Mouse (Mus musculus): ENCODE measurements around the gene D10Wsu102e. TPM values are rescaled to one million over a fixed set of nuclear protein-coding genes. Genes with fewer than 3 reads are reported as not detected.

Gene D10Wsu102e
- polyA plus RNA-seq, 1 experiment from 2014 or later, result 0.49 TPM

GRCm38 (mm10) chr10:83326648-83327285 lies 33.3 kb upstream of the D10Wsu102e start:
- no peak overlapping the region for H3K4me2 ChIP-seq (ENCODE audit: low read depth, low read length)
- H3K4me3 ChIP-seq (ENCODE audit: low read length), result no peak overlapping the region
- H3K9me3 ChIP-seq (ENCODE audit: control insufficient read depth, low read length), result no peaks in the 10 kb centered on the region
- H3K36me3 ChIP-seq (ENCODE audit: control insufficient read depth, insufficient read depth, low read length), result no peaks in the 10 kb centered on the region
- H3K27ac ChIP-seq (ENCODE audit: low read length), result no peak overlapping the region
- no peaks in the 10 kb centered on the region for H3K27me3 ChIP-seq (replicated peaks; ENCODE audit: control insufficient read depth, insufficient read depth, low read length)
- WGBS, result 92% methylated on average over 14 of the region's 14 CpGs
- H3K9ac ChIP-seq (ENCODE audit: low read depth, low read length), result no peak overlapping the region
- no peak for ATAC-seq
- H3K4me1 ChIP-seq (ENCODE audit: control insufficient read depth, insufficient read depth, low read length), result no peaks in the 10 kb centered on the region

DNA sequence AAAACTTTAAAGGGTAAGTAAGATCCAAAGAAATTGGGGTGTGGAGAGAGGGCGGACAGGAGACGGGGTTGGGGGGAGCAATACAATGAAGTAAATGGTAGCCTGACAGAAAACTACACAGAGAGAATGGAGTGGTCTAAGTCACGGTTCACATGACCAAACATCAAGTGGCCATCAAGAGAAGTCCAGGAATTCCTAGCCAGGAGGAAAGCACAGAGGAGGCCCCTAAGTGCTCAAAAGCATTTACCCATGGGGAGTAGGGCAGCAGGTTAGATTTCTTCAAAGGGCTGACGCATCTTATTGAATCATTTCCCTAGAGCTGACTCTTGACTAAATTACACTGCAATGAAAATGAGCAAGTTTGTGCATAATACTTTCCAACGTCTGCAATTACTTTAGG lies 31.2 kb upstream of the D10Wsu102e start:
- ATAC-seq, result no peak
- H3K4me2 ChIP-seq (ENCODE audit: low read depth, low read length), result no peak overlapping the region
- H3K27ac ChIP-seq (ENCODE audit: low read length), result no peak overlapping the region
- no peaks in the 10 kb centered on the region for H3K27me3 ChIP-seq (replicated peaks; ENCODE audit: control insufficient read depth, insufficient read depth, low read length)
- no peaks in the 10 kb centered on the region for H3K9me3 ChIP-seq (ENCODE audit: control insufficient read depth, low read length)
- 89% methylated on average over 5 of the region's 5 CpGs for WGBS
- H3K36me3 ChIP-seq (ENCODE audit: control insufficient read depth, insufficient read depth, low read length), result no peaks in the 10 kb centered on the region
- no peak overlapping the region for H3K9ac ChIP-seq (ENCODE audit: low read depth, low read length)
- no peaks in the 10 kb centered on the region for H3K4me1 ChIP-seq (ENCODE audit: control insufficient read depth, insufficient read depth, low read length)
- no peak overlapping the region for H3K4me3 ChIP-seq (ENCODE audit: low read length)

GRCm38 (mm10) chr10:83330336-83330735 lies 29.7 kb upstream of the D10Wsu102e start:
- Histone ChIP-seq H3K4me3 (ENCODE audit: low read length) (no peak overlapping the region), H3K4me2 (ENCODE audit: low read depth, low read length) (no peak overlapping the region), H3K9ac (ENCODE audit: low read depth, low read length) (no peak overlapping the region), H3K4me1 (ENCODE audit: control insufficient read depth, insufficient read depth, low read length) (no peaks in the 10 kb centered on the region), H3K36me3 (ENCODE audit: control insufficient read depth, insufficient read depth, low read length) (no peaks in the 10 kb centered on the region), H3K9me3 (ENCODE audit: control insufficient read depth, low read length) (no peaks in the 10 kb centered on the region), H3K27me3 (replicated peaks; ENCODE audit: control insufficient read depth, insufficient read depth, low read length) (peaks cover 9% of the 10 kb centered on the region), H3K27ac (ENCODE audit: low read length) (no peak overlapping the region)
- no peak for ATAC-seq
- WGBS, result 73% methylated on average over 6 of the region's 6 CpGs

DNA sequence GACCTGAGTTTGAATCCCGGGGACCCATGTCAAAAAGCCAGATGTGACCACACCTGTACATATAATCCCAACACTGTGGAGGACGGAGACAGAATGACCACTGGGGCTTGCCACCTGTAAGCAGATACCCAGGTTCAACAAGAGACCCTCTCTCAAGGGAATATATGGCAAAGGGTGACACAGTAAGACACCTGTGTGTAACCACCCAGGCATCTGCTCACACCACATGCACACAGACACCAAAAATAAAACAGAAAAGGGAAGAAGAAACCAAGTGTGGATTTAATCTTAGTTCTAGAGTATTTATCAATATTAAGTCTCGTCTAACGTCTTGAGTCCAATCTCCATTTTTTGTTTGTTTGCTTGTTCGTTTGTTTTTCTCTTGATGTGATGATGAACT lies 28.2 kb upstream of the D10Wsu102e start:
- Histone ChIP-seq H3K9ac (ENCODE audit: low read depth, low read length) (no peak overlapping the region), H3K36me3 (ENCODE audit: control insufficient read depth, insufficient read depth, low read length) (no peaks in the 10 kb centered on the region), H3K4me2 (ENCODE audit: low read depth, low read length) (no peak overlapping the region), H3K4me1 (ENCODE audit: control insufficient read depth, insufficient read depth, low read length) (0 out of 2 replicates have a peak, but pooled peaks cover under 1% of the 10 kb centered on the region), H3K27me3 (replicated peaks; ENCODE audit: control insufficient read depth, insufficient read depth, low read length) (peaks cover 9% of the 10 kb centered on the region), H3K4me3 (ENCODE audit: low read length) (no peak overlapping the region), H3K27ac (ENCODE audit: low read length) (no peak overlapping the region), H3K9me3 (ENCODE audit: control insufficient read depth, low read length) (no peaks in the 10 kb centered on the region)
- WGBS, result 89% methylated on average over 5 of the region's 5 CpGs
- ATAC-seq, result no peak

DNA sequence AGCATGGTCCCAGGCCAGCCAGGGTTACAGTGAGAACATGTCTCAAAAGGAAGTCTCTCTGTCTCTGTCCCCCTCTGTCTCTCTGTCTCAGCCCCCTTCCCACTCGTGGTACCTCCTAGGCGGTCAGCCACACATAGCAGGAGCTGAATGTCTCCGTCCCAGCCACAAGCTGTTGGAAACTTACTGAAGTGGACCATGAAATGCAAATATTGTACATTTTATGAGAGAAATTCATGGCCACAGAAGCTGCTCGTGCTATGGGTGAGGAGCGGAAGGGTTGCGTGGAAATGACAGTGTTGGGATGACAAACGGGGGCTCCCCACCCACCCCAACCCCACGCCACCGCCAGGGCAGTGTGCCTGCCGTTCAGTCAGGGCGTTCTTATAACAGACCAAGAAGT lies 27.4 kb upstream of the D10Wsu102e start:
- H3K27me3 ChIP-seq (replicated peaks; ENCODE audit: control insufficient read depth, insufficient read depth, low read length), result peaks cover 17% of the 10 kb centered on the region
- H3K9me3 ChIP-seq (ENCODE audit: control insufficient read depth, low read length), result no peaks in the 10 kb centered on the region
- H3K27ac ChIP-seq (ENCODE audit: low read length), result no peak overlapping the region
- 75% methylated on average over 11 of the region's 11 CpGs for WGBS
- peaks cover 4% of the 10 kb centered on the region for H3K4me1 ChIP-seq (ENCODE audit: control insufficient read depth, insufficient read depth, low read length)
- H3K36me3 ChIP-seq (ENCODE audit: control insufficient read depth, insufficient read depth, low read length), result no peaks in the 10 kb centered on the region
- H3K4me2 ChIP-seq (ENCODE audit: low read depth, low read length), result no peak overlapping the region
- no peak overlapping the region for H3K4me3 ChIP-seq (ENCODE audit: low read length)
- ATAC-seq, result no peak
- H3K9ac ChIP-seq (ENCODE audit: low read depth, low read length), result no peak overlapping the region

DNA sequence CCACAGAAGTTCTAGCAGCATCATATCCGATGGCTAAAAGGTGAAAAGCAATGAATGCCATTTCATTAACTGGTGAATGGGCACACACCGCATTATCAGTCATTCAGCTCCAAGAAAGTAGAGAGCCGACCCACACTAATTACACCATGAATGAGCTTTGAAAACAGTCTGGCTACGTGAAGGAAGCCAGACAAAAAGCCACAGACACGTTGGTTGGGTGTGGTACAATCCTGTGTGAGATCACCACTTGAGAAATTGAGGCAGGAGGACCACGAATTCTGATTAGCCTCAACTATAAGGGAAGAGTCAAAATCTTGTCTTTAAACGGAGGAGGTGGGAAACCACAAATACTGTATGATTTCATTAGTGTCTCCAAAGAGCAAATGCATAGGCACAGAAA lies 23.7 kb upstream of the D10Wsu102e start:
- 35% methylated on average over 7 of the region's 7 CpGs for WGBS
- H3K9me3 ChIP-seq (ENCODE audit: control insufficient read depth, low read length), result no peaks in the 10 kb centered on the region
- no peak overlapping the region for H3K27ac ChIP-seq (ENCODE audit: low read length)
- H3K4me2 ChIP-seq (ENCODE audit: low read depth, low read length), result no peak overlapping the region
- H3K27me3 ChIP-seq (replicated peaks; ENCODE audit: control insufficient read depth, insufficient read depth, low read length), result peaks cover 22% of the 10 kb centered on the region
- no peak overlapping the region for H3K9ac ChIP-seq (ENCODE audit: low read depth, low read length)
- peaks cover 8% of the 10 kb centered on the region for H3K4me1 ChIP-seq (ENCODE audit: control insufficient read depth, insufficient read depth, low read length)
- no peak overlapping the region for H3K4me3 ChIP-seq (ENCODE audit: low read length)
- no peak for ATAC-seq
- H3K36me3 ChIP-seq (ENCODE audit: control insufficient read depth, insufficient read depth, low read length), result no peaks in the 10 kb centered on the region

DNA sequence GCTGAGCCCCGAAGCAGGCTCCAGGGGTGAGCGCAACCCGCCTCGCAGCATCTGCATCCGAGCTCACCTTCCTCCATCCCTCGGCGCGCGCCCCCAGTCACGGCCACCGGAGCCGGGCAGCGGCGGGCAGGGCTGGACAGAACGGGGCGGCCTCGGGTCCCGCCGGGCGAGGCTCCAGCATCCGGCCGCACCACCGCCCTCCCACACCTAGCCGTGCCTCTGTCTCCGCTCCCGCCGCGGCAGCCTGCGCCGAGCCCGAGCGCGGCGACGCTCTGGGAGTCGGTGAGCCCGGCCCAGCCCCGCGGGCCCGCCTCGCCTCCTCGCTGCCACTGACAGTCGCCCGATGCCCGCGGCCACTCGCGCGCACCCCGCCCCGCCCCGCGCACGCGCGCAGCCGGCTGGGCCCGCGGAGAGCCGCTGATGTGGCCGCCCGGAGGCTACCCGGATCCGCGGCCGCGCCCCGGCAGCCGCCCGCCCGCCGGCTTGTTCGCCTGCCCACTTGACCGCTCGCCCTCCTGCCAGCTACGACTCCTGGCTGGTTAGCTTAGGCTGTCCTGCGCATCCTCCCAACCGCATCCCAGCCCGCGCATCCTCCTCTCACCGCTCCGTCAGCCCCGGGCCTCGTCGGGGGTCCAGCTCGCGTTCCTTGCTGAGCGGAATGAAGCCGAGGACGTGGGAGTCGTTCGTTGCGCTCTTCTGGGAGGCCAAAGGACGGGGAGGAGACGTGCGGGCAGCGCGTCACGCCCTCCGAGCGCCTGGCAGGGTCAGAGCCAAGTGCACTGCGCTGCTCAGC lies 22.7 kb upstream of the D10Wsu102e start, which contains the start of gene Slc41a2:
Slc41a2 (minus strand) TSS at position 724 of the 793 bp plus-strand sequence.
- no peak within 1 kb of the TSS for H3K27ac ChIP-seq (ENCODE audit: low read length)
- no peaks in the 10 kb centered on the region for H3K36me3 ChIP-seq (ENCODE audit: control insufficient read depth, insufficient read depth, low read length)
- H3K4me3 ChIP-seq (ENCODE audit: low read length), result peak within 1 kb of the TSS; percentile 62
- no peaks in the 10 kb centered on the region for H3K9me3 ChIP-seq (ENCODE audit: control insufficient read depth, low read length)
- peak within 1 kb of the TSS; percentile 68 for H3K9ac ChIP-seq (ENCODE audit: low read depth, low read length)
- peaks cover 8% of the 10 kb centered on the region for H3K4me1 ChIP-seq (ENCODE audit: control insufficient read depth, insufficient read depth, low read length)
- WGBS, result under 1% methylated on average over 99 of the region's 102 CpGs
- peaks cover 22% of the 10 kb centered on the region for H3K27me3 ChIP-seq (replicated peaks; ENCODE audit: control insufficient read depth, insufficient read depth, low read length)
- peak; percentile 90 for ATAC-seq
- peak within 1 kb of the TSS; percentile 99 for H3K4me2 ChIP-seq (ENCODE audit: low read depth, low read length)

DNA sequence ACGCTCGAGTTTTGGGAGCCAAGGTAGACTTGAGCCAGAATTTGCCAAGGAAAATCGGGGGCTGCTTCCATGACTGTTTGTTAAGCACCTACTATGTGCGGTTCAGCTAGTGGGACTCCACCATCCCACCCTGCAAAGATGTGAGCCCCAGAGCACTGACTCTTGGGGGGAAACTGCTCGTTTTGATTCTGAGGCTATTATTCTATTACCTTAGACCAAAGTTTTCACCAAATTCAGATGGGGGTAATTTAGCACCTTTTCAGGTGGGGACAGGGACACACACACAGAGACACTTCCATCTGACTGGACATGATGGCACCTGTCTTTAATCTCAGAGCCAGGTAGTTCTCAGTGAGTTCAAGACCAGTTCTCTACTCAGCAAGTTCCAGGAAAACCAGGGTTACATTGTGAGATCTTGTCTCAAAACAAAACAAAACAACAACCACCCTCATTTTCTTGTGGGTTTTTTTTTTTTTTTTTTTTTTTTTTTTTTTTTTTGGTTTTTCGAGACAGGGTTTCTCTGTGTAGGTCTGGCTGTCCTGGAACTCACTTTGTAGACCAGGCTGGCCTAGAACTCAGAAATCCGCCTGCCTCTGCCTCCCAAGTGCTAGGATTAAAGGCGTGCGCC lies 21.9 kb upstream of the D10Wsu102e start:
- Histone ChIP-seq H3K9ac (ENCODE audit: low read depth, low read length) (no peak overlapping the region; the same call in 1 of the 2 replicates), H3K27ac (ENCODE audit: low read length) (no peak overlapping the region), H3K4me1 (ENCODE audit: control insufficient read depth, insufficient read depth, low read length) (peaks cover 8% of the 10 kb centered on the region), H3K4me2 (ENCODE audit: low read depth, low read length) (peak overlapping the region; percentile 99), H3K9me3 (ENCODE audit: control insufficient read depth, low read length) (no peaks in the 10 kb centered on the region), H3K27me3 (replicated peaks; ENCODE audit: control insufficient read depth, insufficient read depth, low read length) (peaks cover 22% of the 10 kb centered on the region), H3K36me3 (ENCODE audit: control insufficient read depth, insufficient read depth, low read length) (no peaks in the 10 kb centered on the region), H3K4me3 (ENCODE audit: low read length) (peak overlapping the region; percentile 62)
- 46% methylated on average over 8 of the region's 9 CpGs for WGBS
- no peak for ATAC-seq

- no peak overlapping the region for H3K27ac ChIP-seq (ENCODE audit: low read length)
- no peak overlapping the region for H3K9ac ChIP-seq (ENCODE audit: low read depth, low read length)
- H3K4me1 ChIP-seq (ENCODE audit: control insufficient read depth, insufficient read depth, low read length), result peaks cover 8% of the 10 kb centered on the region
- H3K9me3 ChIP-seq (ENCODE audit: control insufficient read depth, low read length), result no peaks in the 10 kb centered on the region
- no peak overlapping the region for H3K4me3 ChIP-seq (ENCODE audit: low read length)
- no peaks in the 10 kb centered on the region for H3K36me3 ChIP-seq (ENCODE audit: control insufficient read depth, insufficient read depth, low read length)
- 21% methylated on average over 2 of the region's 2 CpGs for WGBS
- H3K27me3 ChIP-seq (replicated peaks; ENCODE audit: control insufficient read depth, insufficient read depth, low read length), result peaks cover 14% of the 10 kb centered on the region
- ATAC-seq, result no peak
- no peak overlapping the region for H3K4me2 ChIP-seq (ENCODE audit: low read depth, low read length)
Measured at GRCm38 (mm10) chr10:83341226-83341625, 18.8 kb upstream of the D10Wsu102e start.

All from intestine, embryonic 16.5 days (tissue).